Mouse (Mus musculus) T-helper 1 cell (primary cell): Measurements from ENCODE around the gene Prickle4.

ENCODE experiments used
- in situ Hi-C: fragments of 300-600 bp; cut with MboI, MseI; formaldehyde crosslinking; loops from one replicate; pipeline ENCODE4 v1.15.1; 2025; ENCODE audit warnings: high pct_unique_total_duplicates

Prickle4 gene

DNA sequence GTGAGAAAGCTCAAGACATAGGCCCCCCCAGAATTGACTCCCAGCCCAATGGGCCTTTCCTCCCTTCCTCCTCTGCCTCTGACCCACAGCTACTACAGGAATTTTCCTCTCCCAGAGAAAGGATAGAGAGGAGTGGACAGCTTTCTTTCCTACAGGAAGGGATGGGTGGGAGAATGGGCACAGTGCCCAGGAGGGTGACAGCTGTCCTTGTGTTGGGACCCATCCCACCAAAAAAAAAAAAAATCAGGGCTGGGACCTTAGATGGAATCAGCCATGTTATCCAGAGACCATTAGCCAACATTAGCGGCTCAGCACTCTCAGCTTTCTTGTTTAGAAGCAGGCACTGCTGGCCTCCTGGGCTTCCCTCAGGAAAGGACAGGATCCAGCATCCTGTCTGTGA lies 11.7 kb upstream of the Prickle4 start:
- in situ Hi-C loops: no loop called here

DNA sequence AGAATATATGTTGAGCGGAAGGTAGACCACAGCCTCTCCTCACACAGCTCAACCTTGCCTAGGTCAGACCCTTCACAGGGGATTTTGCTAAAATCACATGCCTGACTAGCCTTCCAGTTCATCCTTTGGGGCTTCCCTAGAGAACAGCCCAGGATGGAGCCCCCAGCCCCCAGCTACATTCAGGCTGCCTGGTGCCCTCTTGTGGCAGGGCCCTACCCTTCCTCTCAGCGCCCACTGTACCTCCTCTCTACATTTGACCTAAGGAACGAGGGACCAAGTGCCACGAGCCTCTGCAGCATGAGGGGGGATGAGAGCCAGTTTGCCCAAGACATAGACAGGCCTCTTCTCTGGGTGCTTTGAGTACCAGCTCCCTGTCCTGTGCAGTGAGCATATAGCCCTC lies 10.2 kb upstream of the Prickle4 start:
- in situ Hi-C loops: no loop called here

DNA sequence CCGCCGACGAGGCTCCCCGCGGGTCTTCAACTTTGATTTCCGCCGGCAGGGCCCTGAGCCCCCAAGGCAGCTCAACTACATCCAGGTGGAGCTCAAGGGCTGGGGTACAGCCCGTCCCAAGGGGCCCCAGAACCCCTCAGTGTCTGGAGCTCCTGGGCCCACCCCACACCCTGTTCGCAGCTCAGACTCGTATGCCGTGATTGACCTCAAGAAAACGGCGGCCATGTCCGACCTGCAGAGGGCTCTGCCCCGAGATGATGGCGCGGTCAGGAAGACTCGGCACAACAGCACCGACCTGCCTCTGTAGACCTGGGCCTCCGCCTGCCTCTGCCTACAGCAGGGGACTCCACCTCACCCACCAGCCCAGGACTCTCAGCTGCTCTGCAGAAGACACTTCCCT lies 9.0 kb upstream of the Prickle4 start:
- in situ Hi-C loops: no loop called here

DNA sequence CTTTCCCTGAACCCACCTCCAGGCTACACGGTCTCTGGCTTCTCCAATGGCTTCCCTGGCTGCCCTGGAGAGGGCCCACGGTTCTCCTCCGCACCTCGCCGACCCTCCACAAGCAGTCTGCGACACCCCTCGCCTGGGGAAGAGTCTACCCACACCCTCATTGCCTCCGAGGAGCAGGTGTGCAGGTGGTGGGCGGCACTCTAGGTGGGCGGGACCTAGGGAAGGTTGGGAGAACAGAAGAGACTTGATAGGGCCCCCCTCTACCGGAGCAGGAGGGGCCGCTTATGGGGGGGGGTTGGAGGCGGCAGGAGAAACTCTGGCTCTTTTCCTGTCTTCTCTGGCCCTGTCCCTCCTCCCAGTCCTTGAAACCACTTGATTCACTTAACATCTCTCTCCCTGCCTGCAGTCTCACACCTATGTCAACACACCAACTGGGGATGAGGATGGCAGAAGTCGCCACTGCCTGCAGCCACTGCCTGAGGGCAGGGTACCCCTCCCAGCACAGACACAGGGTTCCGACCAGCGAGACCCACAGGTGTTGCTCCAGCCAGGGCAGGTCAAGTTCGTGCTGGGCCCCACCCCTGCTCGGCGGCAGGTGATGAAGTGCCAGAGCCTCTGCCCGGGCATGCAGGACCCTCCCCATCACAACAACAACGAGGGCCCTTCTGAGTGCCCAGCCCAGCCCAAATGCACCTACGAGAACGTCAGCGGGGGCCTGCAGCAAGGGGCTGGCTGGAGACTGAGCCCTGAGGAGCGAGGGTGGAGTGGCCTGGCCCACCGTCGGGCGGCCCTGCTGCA lies 8.2 kb upstream of the Prickle4 start:
- in situ Hi-C loops: no loop called here

DNA sequence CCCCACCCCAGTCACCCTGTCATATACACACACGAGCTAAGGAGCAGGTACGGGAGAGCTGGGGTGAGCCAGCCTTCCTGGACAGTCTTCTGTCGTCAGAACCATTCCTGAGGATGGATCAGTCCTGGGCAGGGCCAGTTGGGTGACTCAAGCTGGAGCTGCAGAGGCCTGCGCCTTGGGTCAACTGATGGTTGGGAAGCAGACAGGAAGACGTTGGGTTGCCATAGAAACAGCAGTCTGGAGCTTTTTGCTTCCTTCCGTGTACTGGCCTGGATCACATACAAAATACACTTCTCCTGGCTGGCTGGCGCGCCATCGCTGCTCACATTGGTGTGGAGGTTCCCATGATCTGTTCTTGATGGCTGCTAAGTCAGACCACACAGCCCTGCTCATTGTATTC lies 7.3 kb upstream of the Prickle4 start:
- in situ Hi-C loops: no loop called here

DNA sequence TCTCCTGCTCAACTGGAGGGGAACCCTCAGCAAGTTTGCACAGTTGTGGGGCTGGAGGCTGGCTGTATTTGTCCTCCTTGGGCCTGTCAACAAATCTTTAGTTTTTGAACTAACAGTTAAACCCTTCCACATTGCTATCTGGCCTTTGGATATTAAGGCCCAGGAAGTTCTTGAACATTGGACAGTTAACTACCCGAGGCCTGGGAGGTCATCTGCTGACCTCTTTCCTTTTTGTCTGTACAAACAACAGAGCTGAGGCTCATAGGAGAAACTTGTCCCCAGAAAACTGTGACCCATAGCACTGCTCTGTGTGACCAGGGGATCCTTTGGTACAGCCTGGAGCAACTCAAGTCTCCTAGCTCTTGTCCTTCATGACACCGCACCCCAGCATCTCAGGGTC lies 4.5 kb upstream of the Prickle4 start:
- in situ Hi-C loops: no loop called here

DNA sequence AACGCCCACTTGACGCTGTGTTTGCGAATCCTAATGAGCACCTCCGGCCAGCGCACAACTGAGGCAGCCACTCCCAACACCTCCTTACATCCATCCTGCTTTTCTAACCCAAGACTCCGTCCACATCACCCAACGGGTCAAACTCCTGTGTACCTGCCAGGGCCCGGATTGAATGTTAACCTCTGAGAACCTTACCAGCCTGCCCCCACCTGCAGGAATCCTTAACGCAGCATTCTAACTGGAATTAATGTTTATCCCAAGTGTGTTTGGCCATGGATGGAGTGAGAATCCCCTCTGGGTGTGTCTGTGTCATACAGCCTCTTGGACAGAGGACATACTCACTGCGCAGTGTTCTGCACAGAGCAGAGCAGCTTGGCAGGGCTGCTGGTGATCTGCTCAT lies 3.6 kb upstream of the Prickle4 start:
- in situ Hi-C loops: no loop called here

DNA sequence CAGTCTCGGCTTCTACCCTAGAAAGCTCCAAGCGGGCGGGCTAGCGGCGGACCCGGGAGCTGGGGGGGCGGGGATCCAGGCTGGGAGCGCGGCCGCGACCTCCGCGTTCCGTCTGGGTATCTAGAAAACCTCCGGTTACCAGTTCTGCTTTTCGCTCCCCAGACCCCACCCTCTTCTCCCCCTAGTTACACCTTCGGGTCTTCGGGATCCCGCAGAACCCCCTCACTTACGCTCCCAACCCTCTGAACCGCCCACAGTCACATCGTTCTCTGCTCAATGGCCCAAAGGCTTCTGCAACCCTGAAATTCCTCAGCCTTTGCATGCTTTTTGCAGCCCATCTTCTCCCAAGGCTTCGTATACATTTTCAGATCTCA lies 788 bp upstream of the Prickle4 start:
- in situ Hi-C loops: no loop called here

DNA sequence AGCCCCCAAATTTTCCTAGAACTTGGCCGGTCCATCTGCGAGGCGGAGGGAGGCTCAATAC lies 264 bp downstream of the Prickle4 start, which contains the start of gene Gm21981:
Gene Gm21981 (minus strand): TSS at position 14 of the 61 bp plus-strand sequence.
- in situ Hi-C loops: no loop called here

DNA sequence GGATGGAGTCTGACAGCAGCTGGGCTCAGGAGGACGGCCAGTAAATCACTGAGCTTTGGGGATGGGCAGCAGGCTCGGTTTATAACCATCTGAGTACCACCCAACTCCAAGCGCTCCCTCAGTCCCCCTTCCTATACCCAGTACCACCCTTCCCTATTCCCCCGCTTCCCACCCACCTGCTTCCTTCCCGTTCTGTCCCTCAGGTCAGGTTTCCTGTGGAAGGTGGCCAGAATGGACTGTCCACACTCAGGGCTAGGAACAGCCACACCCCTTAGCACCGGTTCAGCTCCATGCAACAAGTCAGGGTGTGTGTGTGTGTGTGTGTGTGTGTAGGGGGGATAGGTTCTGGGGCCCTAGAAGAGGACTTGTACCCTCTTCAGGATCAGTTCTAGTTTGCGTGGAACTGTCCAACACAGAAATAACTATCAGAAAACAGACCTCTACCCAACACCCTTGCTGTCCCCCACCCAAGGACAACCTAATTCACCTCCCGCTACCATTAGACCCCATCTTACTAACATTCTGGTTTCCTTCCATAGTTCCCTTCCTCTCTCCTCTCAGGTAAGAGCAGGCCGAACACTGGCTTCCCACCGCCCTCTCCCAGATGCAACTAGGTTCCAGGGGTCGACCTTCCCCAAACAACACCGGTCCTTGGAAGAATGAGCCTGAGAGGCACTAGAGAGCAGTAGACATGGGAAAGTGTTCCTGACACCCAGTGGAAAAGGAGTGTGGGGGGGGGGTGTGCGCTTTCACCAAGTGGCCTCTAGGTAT lies 680 bp downstream of the Prickle4 start:
- in situ Hi-C loops: no loop called here

DNA sequence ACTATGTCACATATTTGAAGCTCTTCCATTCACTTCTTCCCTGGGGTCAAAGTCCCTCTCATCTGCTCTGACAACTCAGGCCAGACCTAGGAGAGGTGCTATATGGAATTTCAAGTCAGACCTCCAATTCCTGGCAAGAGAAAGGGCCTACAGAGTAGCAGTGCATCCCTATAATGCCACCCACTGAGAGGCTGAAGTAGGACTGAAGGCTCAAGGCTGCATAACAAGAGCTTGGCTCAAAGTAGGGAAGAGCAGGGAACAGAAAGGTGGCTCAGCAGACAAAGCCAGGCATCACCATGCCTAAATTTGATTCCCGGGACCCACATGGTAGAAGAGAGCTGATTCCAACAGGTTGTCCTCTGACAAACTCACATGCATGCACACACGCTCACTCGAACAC lies 2.9 kb downstream of the Prickle4 start:
- in situ Hi-C loops: no loop called here

DNA sequence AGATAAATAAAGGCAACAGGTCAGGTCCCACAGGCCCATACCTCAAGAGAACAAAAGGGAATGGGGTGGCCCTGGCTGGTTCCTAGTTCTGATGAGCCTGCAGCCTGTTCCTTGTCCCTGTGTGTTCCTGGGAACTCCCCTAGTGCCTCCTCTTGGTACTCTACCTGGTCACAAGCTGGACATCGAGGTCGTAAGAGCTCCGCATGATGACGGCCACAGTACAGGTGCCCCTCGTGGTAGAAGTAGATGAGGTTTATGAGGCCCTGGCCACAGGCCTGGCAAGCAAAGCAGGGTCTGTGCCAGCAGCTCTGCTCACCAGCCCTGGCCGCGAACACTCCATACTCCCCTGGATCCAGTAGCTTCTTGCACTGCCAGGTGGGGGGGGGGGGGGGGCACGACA lies 4.6 kb downstream of the Prickle4 start:
- in situ Hi-C loops: no loop called here

DNA sequence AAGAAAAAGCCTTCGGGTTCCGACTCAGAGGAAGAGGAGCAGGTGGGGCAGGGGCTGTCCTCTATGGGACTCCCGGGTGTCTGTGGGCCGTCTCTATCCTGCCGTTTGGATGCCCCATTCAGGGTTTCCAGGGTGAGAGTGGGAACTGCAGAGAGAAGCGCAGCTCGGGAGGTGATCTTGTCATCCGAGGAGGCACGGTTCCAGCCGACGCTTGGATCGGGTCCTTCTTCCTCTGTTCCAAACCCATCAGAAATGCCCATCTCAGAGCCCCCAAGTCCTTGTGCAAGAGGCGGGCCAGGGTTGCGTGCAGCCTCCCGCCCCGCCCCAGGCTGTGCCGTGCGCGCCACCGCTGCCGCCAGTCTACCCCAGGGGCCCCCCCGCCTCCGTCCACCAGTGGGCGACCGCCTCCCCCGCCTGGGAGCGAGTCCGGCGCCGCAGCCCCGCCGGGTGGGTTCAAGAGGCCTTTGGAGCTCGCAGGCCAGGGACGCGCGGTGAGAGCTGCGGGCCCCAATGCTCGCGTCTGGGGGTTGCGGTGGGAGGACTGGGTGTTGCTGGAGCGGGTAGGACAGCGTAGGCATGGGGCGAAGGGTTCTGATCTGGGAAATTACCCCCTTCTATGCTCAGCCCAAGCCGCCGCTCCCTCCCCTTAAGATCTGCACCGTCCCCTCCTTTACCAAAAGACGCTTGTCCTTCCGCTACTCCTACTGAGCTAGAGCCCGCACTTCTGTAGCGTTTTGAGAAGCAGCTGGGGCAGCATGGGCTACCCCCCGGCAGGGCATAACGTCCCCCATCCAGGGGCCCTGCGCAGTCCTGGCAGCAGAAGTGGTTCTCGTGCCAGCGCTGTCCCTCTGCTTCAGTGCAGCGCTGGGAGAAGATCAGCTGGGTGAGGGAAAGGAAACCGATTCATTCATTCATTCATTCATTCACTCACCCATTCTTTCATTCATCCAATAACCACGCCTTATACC lies 5.6 kb downstream of the Prickle4 start, which contains the start of gene Frs3:
Gene Frs3 (plus strand): TSS at position 423 of the 968 bp plus-strand sequence.
- in situ Hi-C loops: no loop called here

DNA sequence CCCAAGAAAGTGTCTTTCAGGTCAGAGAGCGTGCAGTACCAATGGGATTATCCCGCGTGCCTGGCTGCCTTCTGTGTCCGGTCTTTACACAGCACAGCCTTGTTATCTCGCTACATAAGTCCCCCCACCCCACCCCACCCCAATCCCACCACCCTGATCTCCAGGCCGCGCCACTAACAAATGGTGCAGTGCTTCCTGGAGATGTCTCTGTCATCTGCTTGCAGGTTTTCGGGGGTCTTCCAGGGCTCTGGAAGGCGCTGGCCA lies 6.3 kb downstream of the Prickle4 start, which contains the start of gene Tomm6:
Gene Tomm6 (minus strand): TSS at position 43 of the 264 bp plus-strand sequence.
- in situ Hi-C loops: no loop called here

DNA sequence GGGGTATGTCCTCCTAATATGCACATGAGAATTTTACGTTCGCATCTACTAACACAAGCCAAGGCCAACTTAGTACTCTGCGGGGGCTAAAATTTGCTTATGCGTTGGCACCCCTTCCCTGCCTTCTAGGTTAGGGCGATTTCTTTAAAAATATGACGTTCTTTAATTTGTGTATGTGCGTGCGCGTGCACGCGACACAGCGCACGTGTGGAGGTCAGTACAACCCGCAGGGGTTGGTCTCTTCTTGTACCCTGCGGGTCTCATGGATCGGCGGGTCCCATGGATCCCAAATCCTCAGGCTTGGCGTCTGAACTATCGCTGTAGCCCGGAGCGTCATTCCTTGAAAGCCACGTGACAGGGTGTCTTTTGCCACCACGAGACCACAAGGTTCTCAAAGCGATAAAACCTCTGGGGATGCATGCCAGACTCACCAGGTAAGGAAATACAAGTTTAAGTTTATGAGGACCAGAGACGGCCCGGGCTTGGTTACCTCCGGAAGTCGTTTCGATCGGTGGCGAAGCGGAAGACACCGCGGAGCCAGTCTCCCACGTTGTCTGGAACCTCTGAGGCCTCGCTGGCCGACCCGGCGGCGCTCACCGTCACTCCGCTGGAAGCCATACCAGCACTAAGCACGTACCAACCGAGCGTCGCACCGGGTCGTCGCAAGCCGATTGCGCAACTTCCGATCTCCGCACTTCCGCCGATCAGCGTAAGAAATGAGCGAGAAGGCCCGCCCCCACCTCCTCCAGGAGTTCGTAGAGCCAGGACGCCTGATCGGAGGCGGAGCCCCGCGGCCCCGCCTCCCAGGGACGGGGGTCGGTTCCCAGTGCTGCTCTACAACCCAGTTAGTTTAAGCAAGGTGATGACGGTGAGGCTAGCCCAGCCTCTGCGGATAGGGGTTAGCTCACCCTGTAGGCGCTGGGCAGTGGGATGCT lies 6.9 kb downstream of the Prickle4 start:
- in situ Hi-C loops: no loop called here

DNA sequence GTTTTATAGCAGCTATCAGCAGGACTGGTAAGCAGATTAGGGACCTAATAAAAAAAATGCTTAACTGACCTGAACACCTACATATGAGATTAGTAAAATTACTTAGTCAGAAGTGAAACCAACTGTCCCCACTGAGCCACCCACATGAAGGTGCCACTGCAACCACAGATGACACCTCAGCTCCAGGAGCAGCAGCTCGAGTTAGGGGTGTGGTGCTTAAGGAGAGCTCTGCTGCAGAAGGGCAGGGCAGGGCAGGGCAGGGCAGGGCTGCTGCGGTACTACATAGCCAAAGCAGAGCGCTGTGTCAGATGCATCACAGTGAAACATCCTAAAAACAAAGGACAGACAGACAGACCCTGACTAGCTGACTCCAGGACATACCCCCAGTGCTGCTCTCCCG lies 11.7 kb downstream of the Prickle4 start:
- in situ Hi-C loops: no loop called here

DNA sequence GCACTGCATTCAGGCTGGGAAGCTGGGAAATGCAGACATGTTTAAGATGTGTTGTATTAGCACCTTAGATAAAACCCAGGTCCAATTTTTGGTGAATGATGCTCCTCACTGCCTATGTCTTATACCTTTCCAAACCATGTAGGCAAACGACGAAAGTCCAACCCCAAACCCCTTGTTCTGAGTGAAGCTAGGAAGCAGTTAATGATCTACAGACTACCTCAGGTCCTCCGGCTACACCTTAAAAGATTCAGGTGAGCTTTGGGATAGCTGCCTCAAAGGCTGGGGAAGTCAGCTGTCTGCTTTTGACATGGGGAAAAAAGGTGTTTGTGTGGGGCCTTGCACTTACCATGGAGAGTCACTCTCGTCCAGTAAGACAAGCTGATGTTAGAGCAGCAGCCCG lies 15.8 kb downstream of the Prickle4 start:
- in situ Hi-C loops: no loop called here

DNA sequence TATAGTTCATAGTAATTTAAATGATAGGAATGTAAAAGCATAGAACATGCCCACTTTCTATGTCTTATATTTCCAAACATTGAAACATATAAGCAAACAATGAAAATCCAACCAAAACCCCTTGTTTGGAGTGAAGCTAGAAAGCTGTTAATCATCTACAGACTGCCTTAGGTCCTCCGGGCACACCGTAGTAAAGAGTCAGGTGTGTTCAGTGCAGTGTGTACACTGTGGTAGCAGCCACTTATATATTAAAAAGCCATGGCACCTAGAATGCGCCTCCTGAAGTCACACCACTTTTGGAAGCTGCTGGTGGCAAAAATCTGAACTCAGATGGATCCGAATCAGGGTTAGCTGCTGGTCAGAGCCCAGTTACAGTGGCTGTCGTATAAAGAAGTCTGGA lies 16.3 kb downstream of the Prickle4 start:
- in situ Hi-C loops: no loop called here

DNA sequence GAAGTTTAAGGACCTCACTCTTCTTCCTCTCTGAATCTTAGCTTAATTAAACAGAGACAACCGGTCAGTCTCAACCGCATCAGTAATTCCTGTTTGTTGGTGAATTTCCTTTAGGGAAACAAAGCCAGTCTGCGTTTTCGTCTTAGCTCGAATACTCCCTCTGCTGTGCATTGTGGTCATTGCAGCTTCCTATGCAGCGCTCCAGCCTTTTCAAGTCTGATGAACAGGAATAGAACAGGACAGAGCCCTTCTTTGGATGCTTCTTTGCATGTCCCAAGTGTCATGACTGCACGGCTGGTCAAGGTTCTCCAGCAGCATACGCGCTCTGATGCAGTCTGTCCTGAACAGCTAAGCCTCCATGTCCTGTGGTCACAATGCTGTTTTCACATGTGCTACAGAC lies 18.0 kb downstream of the Prickle4 start:
- in situ Hi-C loops: no loop called here

DNA sequence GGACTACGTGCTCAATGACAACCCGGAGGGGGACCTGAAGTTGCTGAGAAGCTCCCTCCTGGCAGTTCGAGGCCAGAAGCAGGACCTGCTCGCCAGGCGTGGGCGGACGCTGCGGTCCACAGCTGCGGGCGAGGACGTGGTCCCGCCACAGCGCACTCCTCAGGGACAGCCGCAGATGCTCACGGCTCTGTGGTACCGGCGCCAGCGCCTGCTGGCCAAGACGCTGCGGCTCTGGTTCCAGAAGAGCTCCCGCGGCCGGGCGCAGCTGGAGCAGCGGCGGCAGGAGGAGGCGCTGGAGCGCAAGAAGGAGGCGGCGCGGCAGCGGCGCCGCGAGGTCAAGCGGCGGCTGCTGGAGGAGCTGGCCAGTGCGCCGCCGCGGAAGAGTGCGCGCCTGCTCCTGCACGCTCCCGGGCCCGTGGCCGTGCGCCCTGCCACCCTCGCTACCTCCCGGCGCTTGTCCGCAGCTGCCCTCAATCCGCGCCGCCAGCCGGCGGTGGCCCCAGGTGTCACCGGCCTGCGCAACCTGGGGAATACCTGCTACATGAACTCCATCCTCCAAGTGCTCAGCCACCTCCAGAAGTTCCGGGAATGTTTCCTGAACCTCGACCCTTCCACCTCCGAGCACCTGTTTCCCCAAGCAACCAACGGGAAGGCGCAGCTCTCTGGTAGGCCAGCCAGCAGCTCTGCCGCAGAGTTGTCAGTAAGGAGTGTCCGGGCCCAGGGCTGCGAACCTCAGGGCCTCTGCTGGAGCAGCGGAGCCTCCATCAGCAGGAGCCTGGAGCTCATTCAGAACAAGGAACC lies 22.0 kb downstream of the Prickle4 start:
- in situ Hi-C loops: no loop called here

DNA sequence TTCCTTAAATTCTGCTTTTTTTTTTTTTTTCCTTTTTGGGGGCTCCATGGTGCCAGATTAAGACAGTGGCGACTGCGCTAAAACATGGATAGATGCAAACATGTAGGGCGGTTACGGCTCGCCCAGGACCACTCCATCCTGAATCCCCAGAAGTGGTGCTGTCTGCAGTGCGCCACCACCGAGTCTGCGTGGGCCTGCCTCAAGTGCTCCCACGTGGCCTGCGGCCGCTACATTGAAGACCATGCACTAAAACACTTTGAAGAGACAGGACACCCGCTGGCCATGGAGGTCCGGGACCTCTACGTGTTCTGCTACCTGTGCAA lies 22.6 kb downstream of the Prickle4 start:
- in situ Hi-C loops: no loop called here
